Mouse (Mus musculus): ENCODE measurements around the gene Acp6.
"Not testable (repeated sequence)": the region's sequence is repeated elsewhere in the genome, so short reads cannot be mapped to it uniquely, and the experiment has no call there.

Gene Acp6

DNA sequence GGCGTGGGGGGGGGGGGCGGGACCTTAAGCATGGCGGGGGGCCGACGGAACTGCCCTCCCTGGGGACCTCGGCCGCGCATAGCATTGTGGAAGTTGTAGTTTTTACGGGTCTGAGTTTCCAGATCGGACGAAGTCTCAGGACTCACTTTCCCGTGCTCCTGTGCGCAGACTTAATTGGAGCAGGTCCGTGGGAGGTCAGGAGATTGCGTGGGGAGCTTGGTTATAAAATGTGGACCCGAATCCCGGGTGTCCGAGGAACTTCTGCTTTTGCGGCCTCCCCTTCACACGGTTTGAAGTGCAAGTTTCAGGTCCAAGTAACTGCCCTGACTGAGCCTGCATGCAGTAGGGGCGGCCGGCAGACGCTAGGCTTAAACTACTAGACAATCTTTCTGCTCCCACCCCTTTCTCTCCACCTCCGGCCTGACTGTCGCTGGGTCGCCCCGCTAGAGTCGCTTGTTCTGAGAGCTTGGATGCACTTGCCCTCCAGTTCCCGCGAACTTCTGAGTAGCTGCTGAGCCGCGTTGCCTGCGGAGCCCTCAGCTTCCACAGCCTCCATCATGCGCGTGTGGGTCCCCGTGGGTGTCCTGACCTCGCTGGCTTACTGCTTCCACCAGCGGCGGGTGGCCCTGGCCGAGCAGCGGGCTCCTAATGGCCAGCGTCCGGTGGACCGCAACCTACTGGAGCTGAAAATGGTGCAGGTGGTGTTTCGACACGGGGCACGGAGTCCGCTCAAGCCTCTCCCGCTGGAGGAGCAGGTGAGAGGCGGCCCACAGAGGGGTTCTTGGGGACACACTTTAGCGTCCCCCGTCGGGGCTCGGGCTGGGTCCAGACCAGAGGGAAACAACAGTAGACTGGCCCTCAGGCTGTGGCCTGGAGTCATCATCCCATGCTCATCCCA, at the start of gene Acp6:
TSS of gene Acp6 (plus strand) at position 167 of the 898 bp plus-strand sequence.
- DNase-seq = peak; percentile 94

DNA sequence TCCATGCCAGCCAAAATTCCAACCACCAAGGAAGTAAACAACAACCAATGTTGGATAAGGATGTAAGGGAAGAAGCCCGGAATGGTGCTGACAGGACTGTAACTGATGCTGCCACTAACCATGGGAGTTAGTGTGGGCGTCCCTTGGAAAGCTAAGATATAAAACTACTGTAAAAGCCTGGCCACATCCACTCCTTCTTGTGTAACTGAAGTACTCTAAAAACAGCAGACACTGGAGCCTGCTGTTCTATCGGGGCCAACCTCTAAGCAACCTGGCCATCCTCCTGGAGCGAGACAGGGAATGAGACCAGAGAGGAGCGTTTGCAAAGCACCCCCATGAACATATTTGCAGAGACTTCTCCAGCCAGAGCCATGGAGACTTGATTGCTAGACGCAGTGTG, 41.1 kb upstream of the Acp6 start:
- DNase-seq = no peak

DNA sequence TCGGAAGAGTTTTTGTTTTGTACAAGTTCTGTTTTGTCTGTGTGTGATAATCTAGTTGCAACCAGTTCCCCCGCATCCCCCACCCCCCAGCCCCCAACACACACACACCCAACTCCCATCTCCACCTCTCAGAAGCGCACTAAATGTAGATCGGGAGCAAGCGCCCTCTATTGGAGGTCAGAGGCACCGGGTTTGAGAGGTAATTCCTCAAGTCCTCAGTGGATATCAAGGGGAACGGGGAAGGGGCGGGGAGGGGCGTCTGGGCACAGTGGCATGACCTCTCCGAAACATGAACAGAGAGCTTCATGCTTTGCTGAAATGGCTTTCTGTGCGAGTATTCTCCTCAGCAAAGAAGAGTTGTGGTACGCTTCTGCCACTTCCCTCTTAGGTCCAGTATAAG, 40.3 kb upstream of the Acp6 start:
- no peak for DNase-seq

DNA sequence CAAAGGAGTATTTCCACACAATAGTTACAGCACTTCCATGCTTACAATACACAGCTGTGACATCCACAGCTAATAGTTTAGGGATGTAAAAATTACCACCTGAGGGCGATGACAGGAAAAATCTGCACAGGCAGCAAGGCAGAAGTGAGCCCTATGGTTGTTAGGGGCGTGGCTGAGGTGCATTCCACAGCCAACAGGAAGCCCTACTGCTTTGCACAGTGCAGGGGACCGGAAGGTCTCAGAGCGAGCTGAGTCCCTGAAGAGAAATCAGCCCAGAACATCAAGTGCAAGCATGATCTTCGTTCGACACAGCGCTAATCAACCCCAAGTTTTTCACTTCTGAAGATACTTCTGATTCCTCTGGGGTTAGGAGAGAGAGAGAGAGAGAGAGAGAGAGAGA, 34.4 kb upstream of the Acp6 start:
- DNase-seq = peak; percentile 28

DNA sequence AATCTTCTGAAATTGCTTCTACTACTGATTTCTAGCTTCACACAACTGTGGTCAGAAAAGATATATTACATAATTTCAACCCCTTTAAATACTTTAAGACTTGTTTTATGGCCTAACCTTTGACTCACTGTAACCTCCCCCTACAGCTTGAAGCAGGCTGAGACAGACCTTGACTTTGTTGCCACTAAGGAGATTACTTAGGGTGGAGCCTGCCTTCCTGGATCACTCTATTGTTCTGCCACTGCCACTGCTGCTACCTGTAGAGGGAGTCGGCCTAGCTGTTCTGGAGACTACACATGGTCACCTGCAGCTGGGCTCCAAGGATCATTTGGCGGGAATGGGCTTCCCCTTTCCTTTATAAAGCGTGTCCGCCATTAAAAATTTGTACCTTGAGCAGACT, 29.2 kb upstream of the Acp6 start:
- no peak for DNase-seq

DNA sequence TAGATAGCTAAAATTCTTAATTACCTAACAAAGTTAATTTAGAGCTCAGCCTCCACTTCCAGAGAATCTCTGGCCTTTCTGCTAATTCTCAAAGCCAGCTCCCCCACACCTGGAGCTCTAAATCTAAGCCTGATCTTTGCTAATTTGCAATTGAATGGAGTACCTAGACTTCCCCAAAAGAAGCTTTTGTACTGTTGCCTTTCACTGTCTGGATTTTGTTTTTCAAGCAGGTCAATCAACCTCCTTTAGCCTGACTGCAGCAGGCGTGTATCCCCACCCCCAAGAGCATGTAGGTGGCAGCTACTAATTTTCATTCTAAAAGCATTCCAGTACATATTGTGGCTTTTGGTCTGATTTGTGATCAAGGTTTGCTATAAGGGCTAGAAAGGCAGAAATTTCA, 20.9 kb upstream of the Acp6 start:
- not testable (repeated sequence) for DNase-seq

DNA sequence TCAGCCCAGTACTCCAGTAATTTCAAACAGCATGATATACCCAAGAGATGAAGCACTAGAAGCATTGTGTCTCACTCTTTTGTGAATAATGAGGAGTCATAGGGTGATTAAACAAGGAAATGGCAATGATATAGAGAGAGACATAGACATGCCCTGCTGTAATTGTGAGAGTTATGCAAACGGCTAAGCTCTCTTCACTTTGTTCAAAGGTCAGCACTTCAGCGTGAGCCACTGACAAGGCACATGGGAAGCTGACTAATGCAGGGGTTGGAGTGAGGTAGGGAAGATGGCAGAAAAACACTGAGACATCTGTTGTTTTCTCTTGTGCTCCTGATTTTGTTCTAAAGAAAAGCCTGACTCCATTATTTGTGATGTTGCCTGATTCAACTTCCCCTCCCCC, 7.5 kb upstream of the Acp6 start:
- no peak for DNase-seq

DNA sequence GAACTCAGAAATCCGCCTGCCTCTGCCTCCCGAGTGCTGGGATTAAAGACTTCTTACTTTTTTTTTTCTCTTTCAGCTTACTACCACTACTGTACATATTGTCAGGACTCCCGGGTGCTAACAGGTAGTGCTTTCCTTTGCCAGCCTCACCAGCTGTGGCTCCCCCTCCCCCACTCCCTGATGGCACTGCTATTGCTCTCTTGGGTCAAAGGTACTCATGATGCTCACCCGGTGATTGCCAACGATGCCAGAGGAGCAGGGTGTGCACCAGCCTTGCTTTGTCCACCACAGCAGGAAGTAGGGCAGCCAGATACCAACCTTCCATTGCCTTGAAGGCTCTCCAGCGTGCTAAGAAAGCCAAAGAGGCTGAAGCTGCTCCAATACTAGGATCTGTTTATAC, 2.1 kb upstream of the Acp6 start:
- no peak for DNase-seq

DNA sequence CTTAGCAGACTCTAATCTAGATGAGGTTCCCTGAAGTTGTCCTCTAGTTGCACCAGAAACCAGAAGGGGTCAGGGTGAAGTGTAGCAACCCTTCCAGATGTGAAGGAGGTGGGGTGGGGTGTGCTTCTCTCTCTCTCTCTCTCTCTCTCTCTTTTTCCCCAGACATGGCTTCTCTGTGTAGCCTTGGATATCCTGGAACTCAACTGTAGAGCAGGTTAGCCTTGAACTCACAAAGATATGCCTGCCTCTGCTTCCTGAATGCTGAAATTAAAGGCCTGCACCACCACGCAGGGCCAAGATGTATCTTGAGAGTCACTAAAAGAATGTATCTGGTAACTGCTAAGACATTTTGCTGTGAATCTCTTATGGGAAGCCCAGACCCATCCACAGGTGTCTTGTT, 1.3 kb upstream of the Acp6 start:
- no peak for DNase-seq

DNA sequence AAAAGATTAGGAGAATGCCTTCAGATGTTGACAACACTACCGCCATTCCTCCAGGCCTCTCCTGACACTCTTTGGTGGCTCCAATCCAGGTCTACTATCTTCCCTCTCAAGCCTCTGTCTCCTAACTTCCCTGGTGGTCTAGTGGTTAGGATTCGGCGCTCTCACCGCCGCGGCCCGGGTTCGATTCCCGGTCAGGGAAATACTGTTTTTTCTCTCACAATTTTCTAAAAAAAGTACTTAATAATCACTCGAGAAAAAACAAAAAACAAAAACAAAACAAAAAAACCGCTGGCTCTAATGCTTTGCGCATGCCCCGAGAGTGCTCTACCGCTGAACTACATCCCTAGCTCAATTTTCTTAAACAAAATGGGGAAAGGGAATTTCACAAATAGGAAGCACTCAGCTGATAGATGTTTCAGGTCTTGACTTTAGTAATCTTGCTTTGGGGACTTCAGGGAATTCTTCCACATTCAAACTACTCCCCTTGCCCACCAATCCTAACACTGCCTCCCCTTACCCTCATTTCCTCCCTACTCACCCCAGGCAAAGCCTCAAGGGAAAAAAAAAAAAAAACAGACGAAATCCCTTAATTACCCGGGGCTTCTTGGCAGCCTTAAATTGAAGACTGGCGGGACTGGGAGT, 498 bp upstream of the Acp6 start:
- peak; percentile 86 for DNase-seq

DNA sequence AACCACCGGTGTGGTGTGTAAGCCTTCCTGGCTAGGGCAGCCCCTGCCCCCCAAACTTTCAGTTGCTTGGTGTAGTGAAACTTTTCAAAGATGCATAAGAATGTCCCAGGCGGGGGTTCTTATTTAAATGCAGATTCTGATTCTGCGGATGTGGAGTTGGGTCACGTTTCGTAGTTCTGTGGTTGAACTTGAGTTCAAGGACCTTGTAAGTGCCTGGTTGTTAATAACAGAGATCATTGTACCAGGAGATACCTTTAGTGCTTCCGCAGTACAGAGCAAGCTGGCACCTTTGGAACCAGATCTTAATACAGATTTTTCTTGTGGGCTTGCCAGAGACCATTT, 903 bp downstream of the Acp6 start:
- DNase-seq = no peak

DNA sequence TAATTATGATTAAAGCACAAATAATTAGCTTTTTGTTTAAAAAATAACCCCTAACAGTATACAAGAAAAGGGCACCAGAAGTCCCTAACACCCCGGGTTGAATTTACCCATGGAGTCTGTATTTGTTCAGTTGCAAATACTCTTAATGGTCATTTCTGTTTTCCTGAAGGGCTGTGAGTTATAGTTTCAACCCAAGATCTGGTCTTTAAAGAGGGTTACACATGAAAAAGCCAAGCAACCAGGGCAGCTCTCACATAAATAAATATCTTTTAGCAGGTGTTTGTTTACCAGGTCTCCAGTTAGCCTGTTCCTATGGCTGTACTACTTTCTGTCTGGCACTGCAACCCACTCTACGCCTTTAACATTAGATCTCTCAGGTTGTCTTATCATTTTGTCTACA, 1.4 kb downstream of the Acp6 start:
- no peak for DNase-seq

DNA sequence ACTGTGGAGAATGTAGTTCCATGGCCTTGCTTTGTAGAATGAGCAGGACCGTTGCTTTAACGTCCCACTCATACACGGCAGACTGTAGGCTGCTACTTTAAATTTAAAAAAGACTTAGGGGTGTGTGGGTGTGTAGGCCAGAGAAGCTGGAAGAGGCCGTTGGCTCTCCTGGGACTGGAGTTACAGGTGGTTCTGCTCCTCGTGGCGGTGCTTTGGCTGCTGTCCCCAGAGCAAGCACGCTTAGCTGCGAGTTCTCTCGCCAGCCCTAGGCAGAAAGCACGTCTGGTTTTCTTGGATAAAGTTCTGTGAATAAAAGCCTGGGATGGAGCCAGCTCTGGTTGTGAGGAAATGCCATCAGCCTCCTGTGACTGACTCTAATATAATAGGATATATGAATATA, 2.3 kb downstream of the Acp6 start:
- peak; percentile 43 for DNase-seq

DNA sequence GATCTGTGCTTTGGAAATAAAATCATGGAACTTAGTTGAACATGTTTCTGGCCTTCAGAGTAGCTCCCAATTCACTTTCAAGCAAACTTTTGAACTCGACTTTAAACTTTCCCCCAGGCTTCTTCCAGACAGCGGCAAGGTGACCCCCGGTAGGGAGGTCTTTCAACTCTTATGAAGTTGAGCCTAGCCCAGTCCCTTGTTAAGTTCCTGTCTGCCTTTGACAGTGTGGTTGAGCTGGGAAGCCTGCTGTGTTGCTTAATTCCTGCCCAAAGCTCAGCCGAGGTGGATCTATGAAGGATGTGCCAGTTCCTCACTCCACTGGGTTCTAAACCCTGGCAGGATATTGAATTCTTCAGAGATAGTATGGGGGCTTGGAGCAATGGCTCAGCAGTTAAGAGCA, 3.2 kb downstream of the Acp6 start:
- DNase-seq = no peak

DNA sequence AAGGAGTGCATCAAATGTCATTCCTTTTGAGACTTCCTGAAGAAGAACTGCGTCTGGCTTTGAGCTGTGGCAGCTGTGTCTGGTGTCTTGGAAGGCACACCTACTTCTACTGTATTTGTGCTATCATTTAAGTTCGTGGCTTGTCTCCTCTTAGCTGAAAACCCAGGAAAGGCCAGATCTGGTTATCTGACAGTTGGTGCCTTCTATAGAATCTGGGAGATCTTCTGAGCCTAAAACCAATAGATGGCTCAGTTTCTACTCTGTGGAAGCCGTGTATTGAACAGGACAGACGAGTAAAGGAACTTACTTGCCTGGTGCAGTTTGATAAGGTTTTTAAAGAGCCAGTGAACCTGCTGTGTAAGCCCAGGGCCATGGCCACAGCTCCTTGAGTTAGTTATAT, 5.9 kb downstream of the Acp6 start:
- DNase-seq = no peak

DNA sequence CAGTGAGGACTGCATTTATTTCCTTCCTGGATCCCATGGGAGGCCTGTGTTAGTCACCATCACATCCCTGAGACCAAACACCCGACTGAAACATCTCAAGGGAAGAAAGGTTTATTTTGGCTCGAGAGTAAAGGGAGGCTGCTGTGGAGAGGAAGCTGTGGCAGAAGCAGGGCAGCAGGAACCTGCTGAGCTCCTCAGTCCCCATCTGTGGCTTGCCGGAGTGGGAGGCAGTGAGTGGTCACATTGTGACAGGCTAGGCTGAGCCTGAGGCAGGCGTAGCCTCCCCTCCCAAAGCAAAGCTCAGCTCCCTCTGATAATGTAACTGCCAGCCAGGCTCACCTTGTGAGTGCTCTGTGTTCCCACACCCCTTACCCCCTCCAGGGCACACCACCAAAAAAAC, 8.5 kb downstream of the Acp6 start:
- no peak for DNase-seq

DNA sequence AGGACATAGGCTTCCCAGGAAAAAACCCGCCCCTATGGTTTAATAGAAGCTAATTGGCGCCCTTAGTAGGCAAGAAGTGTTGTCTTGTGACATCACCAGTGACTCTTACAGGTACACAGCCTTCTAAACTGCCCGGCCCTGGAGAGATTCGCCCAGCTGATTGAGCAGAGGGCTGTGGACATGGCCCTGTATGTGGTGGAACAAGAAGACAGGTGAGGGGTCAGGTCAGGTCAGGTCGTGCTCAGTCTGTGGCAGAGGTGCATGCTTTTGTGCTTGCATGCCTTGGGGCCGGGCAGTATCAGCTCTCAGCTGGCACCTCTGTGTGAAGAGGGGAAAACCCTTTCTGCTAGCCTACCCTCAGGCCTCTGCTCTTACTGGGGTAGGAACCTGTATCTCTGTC, 13.0 kb downstream of the Acp6 start:
- no peak for DNase-seq

DNA sequence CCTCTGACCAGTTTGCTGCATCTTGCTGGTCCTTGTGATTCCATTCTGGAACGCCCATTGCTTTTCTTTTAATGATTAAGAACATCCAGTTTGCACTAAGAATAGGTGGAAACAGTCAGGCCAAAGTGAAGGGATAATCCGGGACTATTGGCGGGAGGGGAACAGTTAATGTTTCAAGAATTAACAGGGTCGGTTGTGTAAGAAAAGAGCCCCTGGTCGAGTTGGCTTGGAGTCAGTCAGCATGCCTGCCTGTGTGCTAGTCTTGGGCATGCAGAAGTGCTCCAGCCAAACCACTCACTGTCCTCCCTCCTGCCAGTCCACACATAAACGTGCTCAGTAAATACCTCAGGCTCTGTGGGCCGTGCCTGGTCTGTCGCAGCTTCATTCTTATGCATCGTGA, 13.7 kb downstream of the Acp6 start:
- peak; percentile 67 for DNase-seq

DNA sequence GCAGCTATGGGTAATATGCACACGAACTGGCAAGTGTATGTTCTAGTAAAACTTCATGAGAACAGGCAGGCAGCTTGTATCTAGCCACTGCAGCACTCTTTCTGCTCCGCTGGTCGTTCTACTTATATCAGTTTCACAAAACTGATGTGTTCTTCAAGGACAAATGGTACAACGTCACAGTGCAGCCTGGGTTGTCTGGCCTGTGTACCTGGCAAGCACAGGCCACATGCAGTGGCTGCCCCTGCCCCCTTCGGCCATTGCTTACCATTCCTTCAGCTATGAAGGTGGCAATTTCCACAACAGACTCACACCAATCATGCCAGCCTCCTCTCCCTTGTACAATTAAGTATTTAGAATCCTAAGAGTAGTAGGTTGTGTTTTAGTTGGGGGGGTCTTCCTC, 14.1 kb downstream of the Acp6 start:
- DNase-seq = peak; percentile 25

DNA sequence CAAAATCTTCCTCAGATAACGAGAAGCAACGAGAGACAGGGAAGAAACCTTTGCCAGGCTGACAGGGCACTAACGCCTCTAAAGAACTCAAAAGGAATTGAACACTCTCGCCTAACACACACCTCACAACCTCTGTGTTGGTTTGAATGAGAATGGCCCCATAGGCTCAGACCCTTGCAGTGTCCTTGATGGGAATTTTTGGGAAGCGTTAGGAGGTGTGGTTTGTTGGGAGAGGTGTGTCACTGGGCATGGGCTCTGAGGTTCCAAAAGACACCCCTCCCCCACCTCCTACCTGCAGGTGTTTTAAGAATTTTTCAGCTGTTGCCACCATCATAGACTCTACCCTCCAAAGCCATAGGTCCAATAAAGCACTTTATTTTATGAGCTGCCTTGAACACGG, 20.3 kb downstream of the Acp6 start:
- DNase-seq = no peak

DNA sequence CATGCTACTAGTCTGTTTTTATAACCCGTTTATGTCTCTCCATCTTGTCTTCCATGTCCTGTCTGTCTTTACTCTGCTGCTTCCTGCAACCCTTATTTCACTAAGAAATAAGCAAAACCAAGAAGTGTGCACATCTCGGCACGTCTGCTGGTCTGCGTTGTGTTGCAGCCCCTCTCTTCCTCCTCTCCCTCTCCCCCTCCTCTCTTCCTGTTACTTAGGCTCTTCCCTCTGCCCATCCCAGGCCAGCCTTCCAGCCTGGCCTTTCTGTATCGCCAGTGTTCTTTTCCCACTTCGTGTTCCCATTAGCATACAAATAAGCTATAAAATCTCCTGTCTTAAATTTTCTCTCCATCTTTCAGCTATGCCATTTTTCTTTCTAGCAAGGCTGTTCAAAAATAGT, 21.9 kb downstream of the Acp6 start:
- no peak for DNase-seq

DNA sequence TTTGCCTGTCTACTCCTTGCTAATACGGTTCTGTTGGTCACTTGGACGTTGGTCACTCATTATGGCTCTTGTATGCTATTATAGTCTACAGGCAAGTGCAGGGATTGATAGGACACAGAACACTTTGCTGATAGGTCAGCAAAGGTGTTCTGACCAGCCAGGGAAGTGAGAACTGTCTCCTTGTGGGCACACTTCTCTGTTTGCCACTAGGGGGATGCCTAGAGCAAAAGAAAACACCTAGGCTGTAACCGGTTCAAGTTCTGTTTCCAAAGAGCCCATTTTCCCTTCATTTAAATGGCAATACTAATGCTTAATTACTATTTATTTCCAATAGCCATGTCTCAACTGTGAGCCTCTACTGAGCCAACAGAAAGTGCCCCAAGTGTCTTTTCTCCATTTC, 25.2 kb downstream of the Acp6 start:
- no peak for DNase-seq

DNA sequence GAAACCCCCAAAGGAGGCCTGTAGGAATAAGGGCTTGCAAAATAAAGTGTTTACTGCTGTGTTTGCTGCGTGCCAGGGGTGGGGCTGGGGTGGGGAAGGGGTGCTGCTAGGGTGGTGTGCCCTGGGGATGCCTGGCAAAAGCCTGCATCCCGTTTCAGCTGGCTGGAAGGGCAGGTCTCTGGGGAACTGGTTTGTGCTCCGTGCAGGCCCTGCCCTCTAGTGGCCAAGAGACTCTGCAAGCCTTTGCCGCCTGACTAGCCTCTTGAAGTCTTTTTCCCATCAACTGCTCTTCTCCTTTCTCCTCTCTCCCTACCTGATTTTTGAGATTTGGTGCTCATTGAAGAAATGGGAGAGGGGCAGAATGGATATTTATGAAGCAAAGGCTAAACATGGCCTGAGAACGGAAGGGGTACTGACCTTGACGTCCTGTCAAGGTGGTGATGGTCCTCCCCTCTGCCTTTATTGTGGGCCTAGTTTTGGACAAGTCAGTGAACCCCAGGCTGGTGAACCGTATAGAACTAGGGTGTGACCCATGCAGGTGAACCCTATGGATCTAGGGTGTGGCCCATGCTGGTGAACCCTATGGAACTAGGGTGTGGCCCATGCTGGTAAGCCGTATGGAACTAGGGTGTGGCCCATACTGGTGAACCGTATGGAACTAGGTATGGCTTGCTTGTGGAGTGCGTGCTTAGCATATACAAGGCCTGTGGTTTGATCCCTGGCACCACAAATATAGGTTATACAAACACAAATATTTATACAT, 26.7 kb downstream of the Acp6 start:
- peak; percentile 87 for DNase-seq

DNA sequence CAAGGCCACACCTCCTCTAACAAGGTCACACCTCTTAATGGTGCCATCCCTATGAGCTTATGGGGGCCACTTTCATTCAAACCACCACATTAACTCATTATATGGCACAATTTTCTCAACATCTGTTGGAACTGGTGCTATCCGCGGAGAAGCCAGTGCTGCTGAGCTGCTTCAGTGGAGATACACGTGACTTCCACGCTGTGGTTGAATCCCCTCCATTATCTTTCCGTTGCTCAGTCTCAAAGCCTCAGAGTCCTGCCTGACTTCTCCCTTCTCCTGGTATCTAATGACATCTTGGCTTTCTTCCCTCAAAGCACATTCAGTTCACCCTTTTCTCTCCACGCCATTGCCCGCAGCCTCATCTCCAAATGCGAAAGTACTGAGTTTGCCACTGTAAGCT, 38.0 kb downstream of the Acp6 start:
- DNase-seq = no peak

Measured in kidney, postnatal 10 days (tissue).